Mouse (Mus musculus): ENCODE results near the gene Tmem119. TPM values are rescaled to one million over a fixed set of nuclear protein-coding genes. Genes with fewer than 3 reads are reported as not detected.

Gene Tmem119
- polyA plus RNA-seq, 1 experiment, result 92.8 TPM

DNA sequence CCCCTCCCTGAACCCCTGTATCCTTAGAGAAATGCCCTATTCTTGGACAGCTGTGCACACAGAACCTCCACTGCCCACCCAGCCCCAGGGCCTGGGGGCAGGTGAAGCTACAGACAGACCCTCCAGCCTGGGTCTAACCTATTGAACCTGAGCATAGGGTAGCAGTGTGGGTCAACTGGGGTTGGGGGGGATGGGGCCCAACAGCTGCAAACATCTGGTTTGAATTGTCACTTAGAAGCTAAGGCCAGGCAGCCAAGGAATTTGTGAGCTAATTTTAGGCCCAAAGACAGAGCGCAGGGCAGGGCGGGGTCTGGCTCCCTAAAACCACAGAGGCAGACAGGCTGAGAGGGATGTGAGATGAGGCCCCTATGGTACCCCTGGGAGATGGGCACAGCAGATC is 7.9 kb upstream of the Tmem119 start:
- no peak for TF ChIP-seq CTCF (IDR thresholded peaks at IDR 0.05; ENCODE audit: borderline replicate concordance, insufficient read depth, low read length)
- no peak for TF ChIP-seq POLR2A (IDR thresholded peaks at IDR 0.05; ENCODE audit: low read depth, low read length)
- no peak overlapping the region for H3K4me3 ChIP-seq (ENCODE audit: insufficient read depth, low read length)
- H3K4me1 ChIP-seq (ENCODE audit: control insufficient read depth, insufficient read depth, low read length), result peaks cover 9% of the 10 kb centered on the region
- no peak overlapping the region; the same call in 1 of the 2 replicates for H3K27ac ChIP-seq (ENCODE audit: insufficient read depth, low read length)

- H3K27ac ChIP-seq (ENCODE audit: insufficient read depth, low read length), result no peak overlapping the region
- no peak overlapping the region for H3K4me3 ChIP-seq (ENCODE audit: insufficient read depth, low read length)
- TF ChIP-seq POLR2A (IDR thresholded peaks at IDR 0.05; ENCODE audit: low read depth, low read length) (no peak), CTCF (IDR thresholded peaks at IDR 0.05; ENCODE audit: borderline replicate concordance, insufficient read depth, low read length) (no peak)
- peaks cover 9% of the 10 kb centered on the region for H3K4me1 ChIP-seq (ENCODE audit: control insufficient read depth, insufficient read depth, low read length)
These were observed 7.4 kb upstream of the Tmem119 start for GRCm38 (mm10) chr5:113807712-113808111.

GRCm38 (mm10) chr5:113806414-113806813 is 6.1 kb upstream of the Tmem119 start:
- Histone ChIP-seq H3K4me1 (ENCODE audit: control insufficient read depth, insufficient read depth, low read length) (peaks cover 9% of the 10 kb centered on the region), H3K27ac (ENCODE audit: insufficient read depth, low read length) (no peak overlapping the region), H3K4me3 (ENCODE audit: insufficient read depth, low read length) (no peak overlapping the region)
- TF ChIP-seq CTCF (IDR thresholded peaks at IDR 0.05; ENCODE audit: borderline replicate concordance, insufficient read depth, low read length), result no peak
- no peak for TF ChIP-seq POLR2A (IDR thresholded peaks at IDR 0.05; ENCODE audit: low read depth, low read length)

DNA sequence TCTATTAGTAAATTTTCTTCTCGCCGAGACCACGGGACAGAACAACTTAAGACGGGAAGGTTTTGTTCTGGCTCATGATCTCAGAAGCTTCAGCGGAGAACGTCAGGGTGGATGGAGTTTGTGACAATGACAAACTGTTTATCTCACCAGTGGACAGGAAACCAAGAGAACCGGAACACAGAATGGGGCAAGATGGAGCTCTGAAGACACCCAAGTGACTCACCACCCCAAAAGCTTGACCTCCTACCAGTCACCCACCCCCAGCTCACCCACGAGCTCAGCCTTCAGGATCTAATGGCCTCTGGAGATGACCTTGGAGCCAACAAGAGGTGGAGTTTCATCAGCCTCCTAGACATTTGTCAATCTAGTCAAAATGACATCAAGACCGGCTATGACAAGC is 5.0 kb upstream of the Tmem119 start:
- no peak overlapping the region for H3K27ac ChIP-seq (ENCODE audit: insufficient read depth, low read length)

GRCm38 (mm10) chr5:113804395-113804966 is 4.2 kb upstream of the Tmem119 start:
- TF ChIP-seq CTCF (IDR thresholded peaks at IDR 0.05; ENCODE audit: borderline replicate concordance, insufficient read depth, low read length) (no peak), POLR2A (IDR thresholded peaks at IDR 0.05; ENCODE audit: low read depth, low read length) (no peak)
- Histone ChIP-seq H3K4me3 (ENCODE audit: insufficient read depth, low read length) (no peak overlapping the region), H3K27ac (ENCODE audit: insufficient read depth, low read length) (no peak overlapping the region), H3K4me1 (ENCODE audit: control insufficient read depth, insufficient read depth, low read length) (peaks cover 9% of the 10 kb centered on the region)

More for the DNA sequence above, 5.0 kb upstream of the Tmem119 start:
- no peak for TF ChIP-seq CTCF (IDR thresholded peaks at IDR 0.05; ENCODE audit: borderline replicate concordance, insufficient read depth, low read length)
- TF ChIP-seq POLR2A (IDR thresholded peaks at IDR 0.05; ENCODE audit: low read depth, low read length), result no peak
- Histone ChIP-seq H3K4me3 (ENCODE audit: insufficient read depth, low read length) (no peak overlapping the region), H3K4me1 (ENCODE audit: control insufficient read depth, insufficient read depth, low read length) (peaks cover 9% of the 10 kb centered on the region)

GRCm38 (mm10) chr5:113799691-113800090 is 625 bp downstream of the Tmem119 start:
- TF ChIP-seq POLR2A (IDR thresholded peaks at IDR 0.05; ENCODE audit: low read depth, low read length) (no peak), CTCF (IDR thresholded peaks at IDR 0.05; ENCODE audit: borderline replicate concordance, insufficient read depth, low read length) (no peak)
- H3K4me3 ChIP-seq (ENCODE audit: insufficient read depth, low read length), result peak overlapping the region; percentile 43
- peak overlapping the region; percentile 62 for H3K27ac ChIP-seq (ENCODE audit: insufficient read depth, low read length)
- peaks cover 9% of the 10 kb centered on the region; the same call in 1 of the 2 replicates for H3K4me1 ChIP-seq (ENCODE audit: control insufficient read depth, insufficient read depth, low read length)

DNA sequence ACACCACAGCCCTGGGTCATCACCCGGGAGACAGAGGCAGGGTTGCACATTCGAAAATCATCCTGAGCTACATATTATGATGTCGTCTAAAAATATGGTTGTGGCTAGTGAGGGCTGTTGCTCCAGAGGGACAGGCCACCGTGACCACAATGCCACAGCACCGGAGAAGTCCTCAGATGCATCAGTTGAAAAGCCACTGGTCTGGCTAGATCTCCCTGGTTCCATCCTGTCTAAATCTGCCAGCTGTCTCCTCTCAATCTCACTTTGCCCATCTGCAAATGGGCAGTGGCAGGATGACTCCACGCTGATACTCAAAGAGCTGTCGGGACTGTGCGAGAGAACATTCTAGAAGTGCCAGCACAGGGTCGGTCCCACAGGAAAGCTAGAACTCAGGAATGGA is 1.8 kb downstream of the Tmem119 start:
- TF ChIP-seq POLR2A (IDR thresholded peaks at IDR 0.05; ENCODE audit: low read depth, low read length), result no peak
- no peak for TF ChIP-seq CTCF (IDR thresholded peaks at IDR 0.05; ENCODE audit: borderline replicate concordance, insufficient read depth, low read length)
- Histone ChIP-seq H3K27ac (ENCODE audit: insufficient read depth, low read length) (no peak overlapping the region), H3K4me1 (ENCODE audit: control insufficient read depth, insufficient read depth, low read length) (peaks cover 9% of the 10 kb centered on the region; the same call in 1 of the 2 replicates), H3K4me3 (ENCODE audit: insufficient read depth, low read length) (no peak overlapping the region; the same call in 1 of the 2 replicates)

DNA sequence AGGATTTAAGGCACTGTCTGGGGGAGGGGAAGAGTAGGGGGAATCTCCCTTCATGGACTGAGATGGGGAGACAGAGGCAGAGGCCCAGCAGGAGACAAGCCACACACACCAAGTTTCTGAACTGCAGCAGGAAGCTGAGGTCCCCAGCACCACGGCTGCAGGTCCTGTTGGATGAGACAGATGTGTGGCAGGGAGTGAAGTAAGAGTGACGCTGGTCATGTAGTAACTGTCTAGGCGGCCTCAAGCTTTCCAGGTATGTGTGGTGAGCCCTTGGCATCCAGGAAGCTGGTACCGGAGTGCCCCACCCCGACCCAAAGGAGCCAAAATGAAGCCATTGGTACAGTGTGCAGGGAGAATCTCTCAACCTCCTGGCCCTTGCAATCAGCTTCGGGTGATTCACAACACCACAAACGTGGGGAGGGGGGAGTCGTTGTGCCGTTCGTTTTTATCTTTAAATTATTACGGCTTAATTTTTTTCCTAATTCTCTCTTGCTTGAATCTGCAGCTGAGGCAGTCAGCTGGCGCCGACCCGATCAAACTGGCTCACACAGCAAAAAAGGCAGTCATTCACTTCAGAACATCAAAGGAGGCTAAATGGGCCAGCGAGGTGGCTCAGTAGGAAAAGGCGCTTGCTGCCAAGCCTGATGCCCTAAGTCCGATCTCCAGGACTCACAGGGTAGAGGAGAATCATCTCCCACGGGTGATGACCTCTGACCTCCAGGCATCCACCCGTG is 3.0 kb downstream of the Tmem119 start:
- Histone ChIP-seq H3K4me3 (ENCODE audit: insufficient read depth, low read length) (peak overlapping the region; percentile 1; the same call in 1 of the 2 replicates), H3K27ac (ENCODE audit: insufficient read depth, low read length) (peak overlapping the region; percentile 45), H3K4me1 (ENCODE audit: control insufficient read depth, insufficient read depth, low read length) (peaks cover 9% of the 10 kb centered on the region; the same call in 1 of the 2 replicates)
- TF ChIP-seq POLR2A (IDR thresholded peaks at IDR 0.05; ENCODE audit: low read depth, low read length) (no peak), CTCF (IDR thresholded peaks at IDR 0.05; ENCODE audit: borderline replicate concordance, insufficient read depth, low read length) (no peak)

DNA sequence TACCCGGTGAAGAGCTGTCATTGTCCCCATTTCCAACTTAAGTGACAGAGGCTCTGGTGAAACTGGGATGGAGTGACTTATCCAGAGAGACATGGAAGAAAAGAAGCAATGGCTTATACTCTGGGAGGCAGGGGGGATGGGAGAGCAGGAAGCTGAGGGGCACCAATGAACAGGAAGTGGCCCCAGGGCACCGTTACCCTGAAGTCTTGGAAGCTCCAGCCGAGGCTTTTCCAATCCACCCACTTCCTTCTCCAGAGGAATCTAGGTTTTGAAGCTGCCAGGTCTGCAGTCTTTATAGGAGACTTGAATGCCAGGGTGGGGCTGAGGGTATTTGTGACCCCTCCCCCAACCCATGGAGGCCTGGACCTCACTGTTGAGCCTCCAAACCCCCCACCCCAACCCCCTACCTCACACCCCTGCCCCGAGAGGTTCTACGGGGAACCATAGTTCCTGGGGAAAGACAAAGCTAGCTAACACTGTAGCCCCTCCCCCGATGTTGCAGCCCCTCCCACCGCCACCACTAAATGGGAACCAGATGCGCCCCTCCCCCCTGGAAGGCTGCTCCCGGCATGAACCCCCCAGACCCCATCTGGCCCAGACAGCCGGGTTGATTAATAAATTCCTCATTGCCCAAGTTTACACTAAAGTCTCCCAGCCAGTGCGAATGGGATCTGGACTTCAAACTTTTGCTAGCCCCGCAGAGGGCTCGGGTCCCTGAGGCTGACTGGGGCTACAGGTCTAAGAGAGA is 3.7 kb downstream of the Tmem119 start:
- peak overlapping the region; percentile 45 for H3K27ac ChIP-seq (ENCODE audit: insufficient read depth, low read length)
- peak overlapping the region; percentile 1; the same call in 1 of the 2 replicates for H3K4me3 ChIP-seq (ENCODE audit: insufficient read depth, low read length)
- no peak for TF ChIP-seq CTCF (IDR thresholded peaks at IDR 0.05; ENCODE audit: borderline replicate concordance, insufficient read depth, low read length)
- peak; percentile 8; the same call in 1 of the 2 replicates for TF ChIP-seq POLR2A (IDR thresholded peaks at IDR 0.05; ENCODE audit: low read depth, low read length)
- H3K4me1 ChIP-seq (ENCODE audit: control insufficient read depth, insufficient read depth, low read length), result peaks cover 9% of the 10 kb centered on the region; the same call in 1 of the 2 replicates

Data from embryonic fibroblast, embryonic 13.5 days (primary cell).